Mouse (Mus musculus) limb, embryonic 14.5 days (tissue): ENCODE measurements around the gene 1810055G02Rik. TPM values are rescaled to one million over a fixed set of nuclear protein-coding genes. Genes with fewer than 3 reads are reported as not detected.

Source experiments
- ATAC-seq: fragments of 200-750 bp; cut with Nextera tagmentation; 2 replicates; pipeline ENCODE4 v1.8.0; 2017; ENCODE audit warnings: low read depth, moderate number of reproducible peaks, moderate TSS enrichment; ENCODE audit not compliant: low FRiP score
- DNase-seq: peaks from one replicate; pipeline ENCODE4 v3.0.0-alpha.2; 2015; ENCODE audit warnings: low spot score
- H3K27ac ChIP-seq: fragments of 300-500 bp; sonication (generic); replicated peaks from 2 replicates; pipeline ENCODE4 v1.5.1; 2014; ENCODE audit warnings: low read depth, mild to moderate bottlenecking, low read length, moderate library complexity, mixed read lengths
- H3K27me3 ChIP-seq: fragments of 300-500 bp; sonication (generic); 2 replicates; pipeline ENCODE4 v1.6.1; 2014; ENCODE audit warnings: low read length, mixed read lengths; ENCODE audit not compliant: control insufficient read depth, insufficient read depth
- H3K36me3 ChIP-seq: fragments of 300-500 bp; sonication (generic); 2 replicates; pipeline ENCODE4 v1.6.1; 2014; ENCODE audit warnings: mild to moderate bottlenecking, low read length, moderate library complexity, mixed read lengths; ENCODE audit not compliant: control insufficient read depth, insufficient read depth
- H3K4me1 ChIP-seq: fragments of 300-500 bp; sonication (generic); 2 replicates; pipeline ENCODE4 v1.6.1; 2014; ENCODE audit warnings: antibody characterized with exemption, low read length, mixed read lengths; ENCODE audit not compliant: control insufficient read depth, insufficient read depth
- H3K4me2 ChIP-seq: fragments of 300-500 bp; sonication (generic); replicated peaks from 2 replicates; pipeline ENCODE4 v1.6.1; 2014; ENCODE audit warnings: low read depth, mild to moderate bottlenecking, low read length, moderate library complexity; ENCODE audit not compliant: severe bottlenecking
- H3K4me3 ChIP-seq: fragments of 300-500 bp; sonication (generic); replicated peaks from 2 replicates; pipeline ENCODE4 v1.5.1; 2014; ENCODE audit warnings: low read length
- H3K9ac ChIP-seq: fragments of 300-500 bp; sonication (generic); 2 replicates; pipeline ENCODE4 v1.6.1; 2014; ENCODE audit warnings: mild to moderate bottlenecking, low read depth, low read length, moderate library complexity; ENCODE audit not compliant: severe bottlenecking
- H3K9me3 ChIP-seq: fragments of 300-500 bp; sonication (generic); 2 replicates; pipeline ENCODE4 v1.6.1; 2016; ENCODE audit warnings: low read length; ENCODE audit not compliant: control insufficient read depth
- POLR2A ChIP-seq: fragments of 200-500 bp; IDR thresholded peaks from 2 replicates; pipeline ENCODE4 v1.8.0; 2012; ENCODE audit warnings: inconsistent platforms, mild to moderate bottlenecking, moderate library complexity, borderline replicate concordance; ENCODE audit not compliant: insufficient read depth, insufficient read length; ENCODE audit errors: extremely low read depth
- WGBS: fragments of 180-500 bp; shearing (Covaris S2); extraction: QIAGEN DNeasy Blood & Tissue Kit; methylation state at CpG from one replicate; pipeline ENCODE4 v1.1.7; 2014; 5-methylcytosine and 5-hydroxymethylcytosine counted together
- polyA plus RNA-seq, 2 experiments: library from polyadenylated mRNA; depleted of rRNA in 1 of 2; stranded (reverse) in 1 of 2; unstranded in 1 of 2; fragments of >200 nt; fragmentation: Nextera tagmentation in 1 of 2; extraction: Ambion mirVana in 1 of 2; gene quantifications; 2 replicates each; pipeline versions ENCODE4 v1.2.1 to v1.2.3; 2012 to 2014

Gene 1810055G02Rik
- polyA plus RNA-seq, 2 experiments: 56.4 to 76.0 TPM

- Histone ChIP-seq H3K27me3 (no peaks in the 10 kb centered on the region), H3K4me2 (peak overlapping the region; percentile 68), H3K27ac (peak overlapping the region; percentile 89), H3K9ac (peak overlapping the region; percentile 80), H3K4me3 (peak overlapping the region; percentile 86), H3K9me3 (no peaks in the 10 kb centered on the region), H3K36me3 (no peaks in the 10 kb centered on the region; the same call in 1 of the 2 replicates), H3K4me1 (peaks cover 8% of the 10 kb centered on the region)
- TF ChIP-seq POLR2A: no peak
- 41% methylated on average over 10 of the region's 10 CpGs for WGBS
- ATAC-seq: peak; percentile 47; the same call in 1 of the 2 replicates
- no peak for DNase-seq
Observed at GRCm38 (mm10) chr19:3707553-3707952, 540 bp upstream of the 1810055G02Rik start.

GRCm38 (mm10) chr19:3709013-3709787, 1.1 kb downstream of the 1810055G02Rik start:
- 33% methylated on average over 10 of the region's 10 CpGs for WGBS
- H3K9ac ChIP-seq: peak overlapping the region; percentile 80
- H3K9me3 ChIP-seq: no peaks in the 10 kb centered on the region
- no peak for TF ChIP-seq POLR2A
- H3K27me3 ChIP-seq: no peaks in the 10 kb centered on the region
- H3K4me1 ChIP-seq: peaks cover 8% of the 10 kb centered on the region
- H3K4me2 ChIP-seq: peak overlapping the region; percentile 68
- H3K27ac ChIP-seq: peak overlapping the region; percentile 89; the same call in 1 of the 2 replicates
- peaks cover under 1% of the 10 kb centered on the region; the same call in 1 of the 2 replicates for H3K36me3 ChIP-seq
- no peak for ATAC-seq
- peak overlapping the region; percentile 86 for H3K4me3 ChIP-seq
- DNase-seq: no peak

- no peak for TF ChIP-seq POLR2A
- DNase-seq: no peak
- Histone ChIP-seq H3K9ac (no peak overlapping the region), H3K4me1 (peaks cover 8% of the 10 kb centered on the region), H3K27ac (no peak overlapping the region), H3K36me3 (peaks cover 11% of the 10 kb centered on the region), H3K9me3 (no peaks in the 10 kb centered on the region), H3K27me3 (no peaks in the 10 kb centered on the region), H3K4me3 (no peak overlapping the region), H3K4me2 (no peak overlapping the region)
- no peak for ATAC-seq
- 89% methylated on average over 2 of the region's 2 CpGs for WGBS
Observed at GRCm38 (mm10) chr19:3710436-3710835, 2.3 kb downstream of the 1810055G02Rik start.

- ATAC-seq (no peak), DNase-seq (no peak)
- WGBS: 89% methylated on average over 6 of the region's 6 CpGs
- no peak overlapping the region for H3K4me2 ChIP-seq
- H3K9me3 ChIP-seq: no peaks in the 10 kb centered on the region
- H3K27ac ChIP-seq: no peak overlapping the region
- no peak for TF ChIP-seq POLR2A
- peaks cover 42% of the 10 kb centered on the region for H3K36me3 ChIP-seq
- no peaks in the 10 kb centered on the region for H3K27me3 ChIP-seq
- peaks cover 6% of the 10 kb centered on the region for H3K4me1 ChIP-seq
- H3K9ac ChIP-seq: no peak overlapping the region
- no peak overlapping the region for H3K4me3 ChIP-seq
Observed at GRCm38 (mm10) chr19:3714381-3714780, 6.3 kb downstream of the 1810055G02Rik start.

- Histone ChIP-seq H3K4me3 (peak overlapping the region; percentile 41), H3K27ac (0 out of 2 replicates have a peak overlapping the region, but pooled peaks have one; percentile 26), H3K36me3 (peaks cover 42% of the 10 kb centered on the region), H3K4me1 (peaks cover 6% of the 10 kb centered on the region), H3K9me3 (no peaks in the 10 kb centered on the region), H3K9ac (peak overlapping the region; percentile 50), H3K27me3 (no peaks in the 10 kb centered on the region), H3K4me2 (peak overlapping the region; percentile 93)
- TF ChIP-seq POLR2A: no peak
- peak; percentile 78 for DNase-seq
- 37% methylated on average over 19 of the region's 19 CpGs for WGBS
- peak; percentile 77; the same call in 1 of the 2 replicates for ATAC-seq
Observed at GRCm38 (mm10) chr19:3718481-3719361, 10.6 kb downstream of the 1810055G02Rik start.
